Mouse (Mus musculus) liver, postnatal 0 days (tissue): ENCODE results near the gene Gjc1. TPM values are rescaled to one million over a fixed set of nuclear protein-coding genes. Genes with fewer than 3 reads are reported as not detected.

Experiments used
- ATAC-seq: fragments of 200-750 bp; cut with Nextera tagmentation; 2 replicates; pipeline ENCODE4 v1.8.0; 2017; ENCODE audit warnings: mild to moderate bottlenecking, moderate library complexity
- DNase-seq: peaks from one replicate; pipeline ENCODE4 v3.0.0-alpha.2; 2016
- H3K27ac ChIP-seq: fragments of 300-500 bp; sonication (generic); 2 replicates; pipeline ENCODE4 v1.5.1; 2014; ENCODE audit warnings: antibody characterized with exemption, moderate library complexity, mild to moderate bottlenecking, low read depth
- H3K27me3 ChIP-seq: fragments of 300-500 bp; sonication (generic); 2 replicates; pipeline ENCODE4 v1.6.1; 2014; ENCODE audit warnings: low read length, control low read depth, mixed read lengths; ENCODE audit not compliant: insufficient read depth
- H3K36me3 ChIP-seq: fragments of 300-500 bp; sonication (generic); replicated peaks from 2 replicates; pipeline ENCODE4 v1.6.1; 2014; ENCODE audit warnings: mild to moderate bottlenecking, control low read depth, low read length, moderate library complexity, mixed read lengths; ENCODE audit not compliant: insufficient read depth
- H3K4me1 ChIP-seq: fragments of 300-500 bp; sonication (generic); 2 replicates; pipeline ENCODE4 v1.6.1; 2014; ENCODE audit warnings: antibody characterized with exemption, mild to moderate bottlenecking, control low read depth; ENCODE audit not compliant: insufficient read depth
- H3K4me2 ChIP-seq: fragments of 300-500 bp; sonication (generic); 2 replicates; pipeline ENCODE4 v1.6.1; 2014; ENCODE audit warnings: low read depth, mild to moderate bottlenecking, low read length, moderate library complexity, mixed read lengths
- H3K4me3 ChIP-seq: fragments of 300-500 bp; sonication (generic); 2 replicates; pipeline ENCODE4 v1.5.1; 2014; ENCODE audit warnings: low read depth, low read length
- H3K9ac ChIP-seq: fragments of 300-500 bp; sonication (generic); replicated peaks from 2 replicates; pipeline ENCODE4 v1.6.1; 2014; ENCODE audit warnings: mild to moderate bottlenecking, moderate library complexity
- H3K9me3 ChIP-seq: fragments of 300-500 bp; sonication (generic); 2 replicates; pipeline ENCODE4 v1.6.1; 2016; ENCODE audit warnings: mild to moderate bottlenecking, control low read depth, low read length, mixed read lengths
- CTCF ChIP-seq: sonication (generic); IDR thresholded peaks from 2 replicates; pipeline ENCODE4 v1.5.1; 2016; ENCODE audit warnings: antibody characterized with exemption, low read depth
- EP300 ChIP-seq: IDR thresholded peaks from 2 replicates; pipeline ENCODE4 v1.6.1; 2016; ENCODE audit warnings: antibody characterized with exemption, low read depth, mild to moderate bottlenecking
- WGBS: fragments of 180-500 bp; shearing (Covaris S2); extraction: QIAGEN DNeasy Blood & Tissue Kit; methylation state at CpG from one replicate; pipeline ENCODE4 v1.1.7; 2014; ENCODE audit not compliant: insufficient replicate concordance; 5-methylcytosine and 5-hydroxymethylcytosine counted together
- polyA plus RNA-seq: library from polyadenylated mRNA; unstranded; fragments of >200 nt; fragmentation: Nextera tagmentation; extraction: Ambion mirVana; gene quantifications from 2 replicates; pipeline ENCODE4 v1.2.1, GENCODE M21; 2015

Gene Gjc1
- polyA plus RNA-seq, 1 experiment from 2014 or later, result 1.4 TPM

DNA sequence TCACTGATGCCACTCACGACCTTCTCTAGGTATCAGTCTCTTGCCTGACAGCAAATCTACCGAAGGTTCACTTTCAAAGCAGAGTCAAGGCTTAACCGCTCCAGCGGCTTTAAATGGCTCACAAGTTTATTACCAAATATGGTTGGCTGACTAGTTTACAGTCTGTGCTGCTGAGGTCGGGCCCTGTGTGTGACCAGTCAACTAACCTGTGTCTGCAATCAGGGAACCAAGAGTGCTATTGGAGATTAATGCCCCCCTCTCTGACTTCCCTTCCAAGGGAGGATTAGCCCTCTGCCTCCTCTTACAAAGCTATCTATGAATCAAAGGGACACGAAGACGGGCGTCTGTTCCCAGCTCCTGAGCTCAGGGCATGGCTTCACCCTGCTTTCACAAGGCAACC, 25.3 kb downstream of the Gjc1 start:
- Histone ChIP-seq H3K27ac (no peak overlapping the region), H3K4me2 (no peak overlapping the region), H3K9me3 (no peaks in the 10 kb centered on the region), H3K4me1 (no peaks in the 10 kb centered on the region), H3K27me3 (no peaks in the 10 kb centered on the region), H3K4me3 (no peak overlapping the region), H3K9ac (no peak overlapping the region), H3K36me3 (no peaks in the 10 kb centered on the region)
- 62% methylated on average over 8 of the region's 8 CpGs for WGBS
- no peak for ATAC-seq
- TF ChIP-seq CTCF, result no peak
- TF ChIP-seq EP300, result no peak
- no peak for DNase-seq

DNA sequence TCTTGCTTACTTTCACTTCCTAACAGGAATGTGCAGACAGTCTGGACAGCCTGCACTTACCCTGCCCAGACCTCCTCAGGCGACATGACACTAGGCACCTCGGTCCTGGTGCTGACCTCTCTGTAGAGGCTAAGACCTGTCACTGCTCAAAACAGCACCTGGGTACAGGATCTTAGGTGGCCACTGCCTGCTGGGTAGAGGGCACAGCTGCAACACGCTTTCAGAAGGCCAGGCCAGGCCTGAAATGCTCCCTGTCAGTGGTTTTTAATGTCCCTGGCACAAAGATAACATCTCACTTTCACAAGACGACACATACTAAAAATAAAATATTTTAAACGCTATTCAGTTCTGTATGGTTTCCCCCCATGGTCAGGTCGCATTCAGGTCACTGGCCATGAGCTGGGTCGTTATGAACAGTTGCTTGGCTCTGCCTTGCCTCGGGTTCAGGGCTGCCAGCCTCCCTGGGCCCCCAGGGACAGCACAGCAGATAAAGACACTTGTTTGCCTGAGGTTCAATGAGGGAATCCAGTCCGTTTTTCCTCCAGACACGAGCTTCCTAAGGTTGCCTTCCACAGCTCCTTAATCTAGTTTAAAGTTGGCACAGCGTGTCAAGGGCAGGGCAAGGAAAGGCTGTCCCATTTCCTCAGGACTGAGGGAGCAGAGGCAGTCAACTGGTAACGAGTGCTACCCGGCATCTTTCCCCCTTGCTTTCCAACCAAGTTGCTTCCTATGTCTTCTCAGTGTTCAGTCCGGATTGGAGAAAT, 27.6 kb downstream of the Gjc1 start:
- ATAC-seq, result no peak
- no peak overlapping the region for H3K27ac ChIP-seq
- H3K4me1 ChIP-seq, result no peaks in the 10 kb centered on the region
- WGBS, result 55% methylated on average over 14 of the region's 14 CpGs
- H3K27me3 ChIP-seq, result no peaks in the 10 kb centered on the region
- H3K36me3 ChIP-seq, result no peaks in the 10 kb centered on the region
- no peak for DNase-seq
- no peak overlapping the region for H3K9ac ChIP-seq
- H3K9me3 ChIP-seq, result no peaks in the 10 kb centered on the region
- H3K4me3 ChIP-seq, result no peak overlapping the region
- no peak overlapping the region for H3K4me2 ChIP-seq
- TF ChIP-seq EP300 (no peak), CTCF (no peak)

DNA sequence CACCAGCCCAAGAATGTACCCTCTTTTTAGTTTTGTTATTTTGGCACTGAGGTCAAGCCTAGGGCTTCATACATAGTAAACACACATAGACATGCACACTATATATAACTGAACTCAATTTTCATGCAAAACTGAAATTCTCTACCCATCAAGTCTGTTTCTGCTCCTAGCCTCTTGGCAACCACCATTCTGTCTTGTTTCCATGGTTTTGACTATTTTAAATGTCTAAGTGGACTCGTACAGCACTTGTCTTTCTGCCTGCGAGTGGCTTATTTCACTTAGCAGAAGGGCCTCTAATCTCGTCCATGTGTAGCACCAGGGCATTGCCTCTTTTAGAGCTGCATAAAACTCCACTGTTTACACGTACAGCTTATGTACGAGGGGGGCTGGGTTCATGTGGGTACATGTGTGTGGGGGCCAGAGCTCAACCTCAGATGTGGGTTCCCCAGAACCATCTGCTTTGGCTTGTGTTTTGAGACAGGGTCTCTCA, 31.8 kb downstream of the Gjc1 start:
- H3K27ac ChIP-seq, result no peak overlapping the region
- 72% methylated on average over 5 of the region's 5 CpGs for WGBS
- no peaks in the 10 kb centered on the region for H3K27me3 ChIP-seq

DNA sequence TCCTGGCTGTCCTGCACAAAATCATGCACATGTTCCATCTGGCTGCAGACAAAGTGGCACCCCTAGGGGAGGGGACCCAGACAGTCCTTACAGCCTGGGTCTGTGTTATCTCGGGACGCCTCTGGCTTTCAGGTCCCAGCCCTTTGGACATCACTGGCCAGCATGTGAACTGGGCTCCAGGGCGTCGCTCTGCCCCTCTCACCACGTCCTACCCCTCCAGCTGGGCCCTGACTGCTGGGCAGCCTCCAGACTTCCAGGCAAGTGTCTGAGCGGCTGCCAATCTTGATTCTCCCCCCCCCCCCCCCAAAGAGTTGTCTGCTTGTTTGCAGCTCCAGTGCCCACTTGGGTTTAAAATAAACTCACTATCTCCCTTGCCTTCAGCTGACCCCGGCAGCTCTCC, 36.1 kb downstream of the Gjc1 start:
- no peak for ATAC-seq
- Histone ChIP-seq H3K4me3 (no peak overlapping the region), H3K36me3 (no peaks in the 10 kb centered on the region), H3K4me1 (0 out of 2 replicates have a peak, but pooled peaks cover 3% of the 10 kb centered on the region), H3K27me3 (no peaks in the 10 kb centered on the region), H3K4me2 (no peak overlapping the region), H3K27ac (no peak overlapping the region), H3K9ac (no peak overlapping the region), H3K9me3 (no peaks in the 10 kb centered on the region)
- WGBS, result 59% methylated on average over 7 of the region's 7 CpGs
- DNase-seq, result no peak
- TF ChIP-seq CTCF (no peak), EP300 (no peak)

More for the DNA sequence above, 31.8 kb downstream of the Gjc1 start:
- ATAC-seq, result no peak
- TF ChIP-seq CTCF, result no peak
- TF ChIP-seq EP300, result no peak
- Histone ChIP-seq H3K9me3 (no peaks in the 10 kb centered on the region), H3K4me3 (no peak overlapping the region), H3K36me3 (no peaks in the 10 kb centered on the region), H3K4me2 (no peak overlapping the region), H3K4me1 (no peaks in the 10 kb centered on the region), H3K9ac (no peak overlapping the region)
- no peak for DNase-seq

DNA sequence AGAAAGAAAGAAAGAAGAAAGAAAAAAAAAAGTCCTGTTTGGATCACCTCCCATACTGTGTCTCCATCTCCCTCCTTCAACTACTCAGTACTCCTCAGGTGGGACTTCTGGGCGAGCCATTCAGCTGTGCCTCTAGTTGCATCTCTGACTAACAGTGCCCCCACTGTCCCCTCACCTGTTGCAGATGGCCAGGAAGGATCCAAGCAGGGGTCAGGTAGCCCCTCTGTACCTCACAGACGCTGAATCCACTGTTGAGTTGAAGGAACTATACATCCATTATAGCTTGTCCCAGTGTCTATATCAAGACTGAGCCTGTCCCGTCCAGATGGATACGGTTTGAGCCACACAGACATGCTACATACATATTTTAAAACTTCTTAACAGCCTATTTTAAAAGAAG, 38.0 kb downstream of the Gjc1 start:
- H3K4me3 ChIP-seq, result no peak overlapping the region
- whole genome bisulfite sequencing, result 67% methylated on average over 4 of the region's 4 CpGs
- H3K36me3 ChIP-seq, result no peaks in the 10 kb centered on the region
- H3K9me3 ChIP-seq, result no peaks in the 10 kb centered on the region
- TF ChIP-seq CTCF (no peak), EP300 (no peak)
- H3K27me3 ChIP-seq, result peaks cover 7% of the 10 kb centered on the region; the same call in 1 of the 2 replicates
- 0 out of 2 replicates have a peak, but pooled peaks cover 3% of the 10 kb centered on the region for H3K4me1 ChIP-seq
- no peak overlapping the region for H3K9ac ChIP-seq
- ATAC-seq (no peak), DNase-seq (no peak)
- no peak overlapping the region for H3K27ac ChIP-seq
- H3K4me2 ChIP-seq, result no peak overlapping the region

DNA sequence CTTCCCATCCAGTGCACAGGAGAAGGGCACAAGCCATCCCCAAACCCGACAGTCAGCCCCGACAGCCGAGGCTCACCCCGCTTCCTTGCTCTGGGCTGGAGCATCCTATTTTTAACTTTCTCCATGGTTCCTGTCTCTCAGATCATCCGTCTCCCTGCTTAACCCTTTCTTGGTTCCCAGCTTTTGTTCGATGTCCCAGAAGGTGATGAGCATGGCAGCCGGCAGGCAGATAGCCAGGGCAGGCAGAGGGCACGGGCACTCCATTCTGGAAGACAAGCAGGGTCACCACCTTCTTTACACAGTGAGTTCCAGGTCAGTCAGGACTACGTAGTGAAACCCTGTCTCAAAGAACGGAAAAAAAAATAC, 38.5 kb downstream of the Gjc1 start:
- DNase-seq (no peak), ATAC-seq (no peak)
- TF ChIP-seq EP300 (no peak), CTCF (no peak)
- peaks cover 11% of the 10 kb centered on the region; the same call in 1 of the 2 replicates for H3K27me3 ChIP-seq
- 63% methylated on average over 10 of the region's 10 CpGs for WGBS
- H3K4me2 ChIP-seq, result no peak overlapping the region
- no peak overlapping the region for H3K27ac ChIP-seq
- H3K4me1 ChIP-seq, result 0 out of 2 replicates have a peak, but pooled peaks cover 3% of the 10 kb centered on the region
- H3K4me3 ChIP-seq, result no peak overlapping the region
- no peak overlapping the region for H3K9ac ChIP-seq
- H3K36me3 ChIP-seq, result no peaks in the 10 kb centered on the region
- H3K9me3 ChIP-seq, result no peaks in the 10 kb centered on the region
